Mouse (Mus musculus) liver, adult 2 months (tissue): ENCODE results near the gene Pex10. TPM values are rescaled to one million over a fixed set of nuclear protein-coding genes. Genes with fewer than 3 reads are reported as not detected.

Experiments used
- DNase-seq: peaks from one replicate; pipeline ENCODE4 v3.0.0-alpha.2; 2011; ENCODE audit warnings: low read depth, low spot score; ENCODE audit errors: extremely low read depth
- H3K27ac ChIP-seq: fragments of 200-500 bp; replicated peaks from 2 replicates; pipeline ENCODE4 v1.5.1; 2012; ENCODE audit warnings: low read depth, mild to moderate bottlenecking, control low read depth, inconsistent platforms, low read length; ENCODE audit not compliant: insufficient read depth
- H3K27me3 ChIP-seq: fragments of 200-500 bp; 2 replicates; pipeline ENCODE4 v1.6.1; 2012; ENCODE audit warnings: mild to moderate bottlenecking, moderate library complexity, low read length, inconsistent platforms; ENCODE audit not compliant: control insufficient read depth, insufficient read depth
- H3K36me3 ChIP-seq: fragments of 200-500 bp; 2 replicates; pipeline ENCODE4 v1.6.1; 2012; ENCODE audit warnings: low read length, inconsistent platforms; ENCODE audit not compliant: control insufficient read depth, insufficient read depth
- H3K4me1 ChIP-seq: fragments of 200-500 bp; 2 replicates; pipeline ENCODE4 v1.6.1; 2011; ENCODE audit warnings: low read length; ENCODE audit not compliant: control insufficient read depth, insufficient read depth
- H3K4me3 ChIP-seq: fragments of 200-500 bp; 2 replicates; pipeline ENCODE4 v1.5.1; 2011; ENCODE audit warnings: low read depth, mild to moderate bottlenecking, control low read depth, low read length, moderate library complexity; ENCODE audit not compliant: insufficient read depth
- H3K79me2 ChIP-seq: fragments of 200-500 bp; 2 replicates; pipeline ENCODE4 v1.6.1; 2012; ENCODE audit warnings: inconsistent platforms, mild to moderate bottlenecking, low read length, moderate library complexity; ENCODE audit not compliant: control insufficient read depth, insufficient read depth
- H3K9ac ChIP-seq: fragments of 200-500 bp; 2 replicates; pipeline ENCODE4 v1.6.1; 2012; ENCODE audit warnings: low read depth, mild to moderate bottlenecking, control low read depth, inconsistent platforms, low read length
- CTCF ChIP-seq: fragments of 200-500 bp; IDR thresholded peaks from 2 replicates; pipeline ENCODE4 v1.5.1; 2011; ENCODE audit warnings: low read depth, low read length, control low read depth
- POLR2A ChIP-seq: fragments of 200-500 bp; IDR thresholded peaks from 2 replicates; pipeline ENCODE4 v1.6.1; 2011; ENCODE audit warnings: low read length, control low read depth; ENCODE audit not compliant: insufficient read depth; ENCODE audit errors: extremely low read depth
- WGBS: fragments of 180-500 bp; shearing (Covaris S2); methylation state at CpG from one replicate; pipeline ENCODE4 v1.1.7; 2018; 5-methylcytosine and 5-hydroxymethylcytosine counted together
- polyA plus RNA-seq: library from polyadenylated mRNA; depleted of rRNA; stranded (reverse); fragments of >200 nt; gene quantifications from 2 replicates; pipeline ENCODE4 v1.2.3, GENCODE M21; 2012
- total RNA-seq: library from RNA; depleted of rRNA; stranded (reverse); fragments of >200 nt; gene quantifications from 2 replicates; pipeline ENCODE4 v1.2.3, GENCODE M21; 2014

Gene Pex10
- total and polyA plus RNA-seq, 2 experiments, result 3.7 to 13.0 TPM

GRCm38 (mm10) chr4:155020141-155020540 lies 46.7 kb upstream of the Pex10 start:
- 89% methylated on average over 1 of the region's 1 CpGs for WGBS
- Histone ChIP-seq H3K36me3 (no peaks in the 10 kb centered on the region), H3K79me2 (no peaks in the 10 kb centered on the region), H3K4me3 (no peak overlapping the region), H3K4me1 (peaks cover 9% of the 10 kb centered on the region; the same call in 1 of the 2 replicates), H3K9ac (no peak overlapping the region), H3K27me3 (no peaks in the 10 kb centered on the region), H3K27ac (no peak overlapping the region)
- no peak for TF ChIP-seq CTCF
- TF ChIP-seq POLR2A, result no peak
- DNase-seq, result no peak

GRCm38 (mm10) chr4:155020813-155021212 lies 46.0 kb upstream of the Pex10 start:
- H3K27me3 ChIP-seq, result no peaks in the 10 kb centered on the region
- no peaks in the 10 kb centered on the region for H3K36me3 ChIP-seq
- no peak for DNase-seq
- H3K79me2 ChIP-seq, result no peaks in the 10 kb centered on the region
- peaks cover 5% of the 10 kb centered on the region; the same call in 1 of the 2 replicates for H3K4me1 ChIP-seq
- TF ChIP-seq POLR2A (no peak), CTCF (no peak)
- no peak overlapping the region for H3K27ac ChIP-seq
- no peak overlapping the region for H3K4me3 ChIP-seq
- 82% methylated on average over 9 of the region's 9 CpGs for WGBS
- H3K9ac ChIP-seq, result no peak overlapping the region

- H3K27me3 ChIP-seq, result no peaks in the 10 kb centered on the region
- no peak overlapping the region for H3K9ac ChIP-seq
- no peaks in the 10 kb centered on the region for H3K36me3 ChIP-seq
- no peak for DNase-seq
- TF ChIP-seq CTCF, result no peak
- TF ChIP-seq POLR2A, result no peak
- H3K79me2 ChIP-seq, result no peaks in the 10 kb centered on the region
- no peak overlapping the region for H3K27ac ChIP-seq
- no peaks in the 10 kb centered on the region for H3K4me1 ChIP-seq
- no peak overlapping the region for H3K4me3 ChIP-seq
- 79% methylated on average over 7 of the region's 7 CpGs for WGBS
These were observed 44.5 kb upstream of the Pex10 start for GRCm38 (mm10) chr4:155022228-155022855.

GRCm38 (mm10) chr4:155024170-155025010 lies 42.4 kb upstream of the Pex10 start:
- no peaks in the 10 kb centered on the region for H3K4me1 ChIP-seq
- H3K27ac ChIP-seq, result no peak overlapping the region
- no peaks in the 10 kb centered on the region for H3K79me2 ChIP-seq
- TF ChIP-seq POLR2A (no peak), CTCF (no peak)
- no peaks in the 10 kb centered on the region for H3K36me3 ChIP-seq
- H3K9ac ChIP-seq, result no peak overlapping the region
- WGBS, result 91% methylated on average over 11 of the region's 11 CpGs
- no peaks in the 10 kb centered on the region for H3K27me3 ChIP-seq
- no peak for DNase-seq
- H3K4me3 ChIP-seq, result no peak overlapping the region

GRCm38 (mm10) chr4:155033115-155033514 lies 33.7 kb upstream of the Pex10 start:
- H3K79me2 ChIP-seq, result no peaks in the 10 kb centered on the region
- no peaks in the 10 kb centered on the region for H3K36me3 ChIP-seq
- WGBS, result 44% methylated on average over 6 of the region's 6 CpGs
- no peaks in the 10 kb centered on the region for H3K4me1 ChIP-seq
- no peak overlapping the region for H3K9ac ChIP-seq
- H3K27me3 ChIP-seq, result no peaks in the 10 kb centered on the region
- TF ChIP-seq CTCF (no peak), POLR2A (no peak)
- DNase-seq, result no peak
- no peak overlapping the region for H3K27ac ChIP-seq
- no peak overlapping the region for H3K4me3 ChIP-seq

- no peak overlapping the region for H3K4me3 ChIP-seq
- H3K36me3 ChIP-seq, result no peaks in the 10 kb centered on the region
- no peak for DNase-seq
- no peak overlapping the region for H3K9ac ChIP-seq
- no peak overlapping the region for H3K27ac ChIP-seq
- WGBS, result 64% methylated on average over 7 of the region's 7 CpGs
- no peaks in the 10 kb centered on the region for H3K4me1 ChIP-seq
- H3K79me2 ChIP-seq, result no peaks in the 10 kb centered on the region
- no peaks in the 10 kb centered on the region for H3K27me3 ChIP-seq
- TF ChIP-seq POLR2A, result no peak
- no peak for TF ChIP-seq CTCF
These were observed 32.6 kb upstream of the Pex10 start for GRCm38 (mm10) chr4:155034202-155034601.
